Mouse (Mus musculus) heart, postnatal 36 days (tissue): ENCODE results near the gene Slc6a2. TPM values are rescaled to one million over a fixed set of nuclear protein-coding genes. Genes with fewer than 3 reads are reported as not detected.

ENCODE experiments used
- DNase-seq, 2 experiments: peaks; one replicate each; pipeline ENCODE4 v3.0.0; 2021 to 2022
- intact Hi-C: fragments of 180-260 bp; cut with DNase I; formaldehyde crosslinking; loops from one replicate; pipeline ENCODE4 v1.15.1; 2025
- total RNA-seq, 2 experiments: library from RNA; stranded (reverse); gene quantifications; 2 replicates each; pipeline ENCODE4 v1.2.3; 2021

Gene Slc6a2
- total RNA-seq = under 1 TPM; 0.05 to 0.11 TPM

DNA sequence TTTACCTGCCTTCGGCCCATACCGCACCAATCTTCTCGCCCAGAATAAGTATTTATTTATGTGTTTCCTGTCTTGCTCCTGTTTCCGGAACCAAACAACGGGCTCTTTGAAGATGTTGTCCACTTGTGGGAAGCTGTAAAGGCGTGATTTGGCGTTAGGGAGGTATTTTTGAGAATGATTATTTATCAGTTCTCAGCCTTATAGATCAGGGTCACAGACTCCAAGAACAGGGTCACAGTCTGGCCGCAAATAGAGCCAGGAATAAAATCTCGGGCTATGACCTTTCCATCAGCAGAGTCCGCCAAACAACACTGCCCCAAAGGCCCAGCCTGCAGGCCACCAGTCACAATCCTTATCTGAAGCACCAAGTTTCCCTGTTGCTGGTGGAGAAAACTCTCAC lies at the start of gene Slc6a2:
TSS of gene Slc6a2 (plus strand) at position 301 of the 400 bp plus-strand sequence.
- intact Hi-C loops = no loop called here
- DNase-seq = no peak

DNA sequence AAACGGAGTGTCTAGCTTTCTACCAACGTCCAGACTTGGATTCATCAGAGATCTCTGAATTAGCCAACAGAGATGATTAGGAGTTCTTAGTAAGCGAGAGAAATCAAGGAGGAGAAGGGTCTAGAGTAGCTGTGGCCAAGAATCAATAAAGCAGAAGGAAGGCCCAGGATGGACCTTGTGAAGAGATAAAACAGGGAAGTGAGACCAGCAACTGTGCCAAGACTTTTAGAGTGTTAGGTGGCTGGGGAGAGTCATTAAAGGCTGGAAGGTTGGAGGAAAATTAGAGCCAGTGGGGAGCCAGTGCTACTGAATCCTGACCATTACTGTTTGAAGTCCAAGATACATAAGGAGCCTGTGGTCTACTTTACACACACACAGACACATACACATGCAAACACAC lies 48.4 kb upstream of the Slc6a2 start:
- intact Hi-C loops = no loop called here

DNA sequence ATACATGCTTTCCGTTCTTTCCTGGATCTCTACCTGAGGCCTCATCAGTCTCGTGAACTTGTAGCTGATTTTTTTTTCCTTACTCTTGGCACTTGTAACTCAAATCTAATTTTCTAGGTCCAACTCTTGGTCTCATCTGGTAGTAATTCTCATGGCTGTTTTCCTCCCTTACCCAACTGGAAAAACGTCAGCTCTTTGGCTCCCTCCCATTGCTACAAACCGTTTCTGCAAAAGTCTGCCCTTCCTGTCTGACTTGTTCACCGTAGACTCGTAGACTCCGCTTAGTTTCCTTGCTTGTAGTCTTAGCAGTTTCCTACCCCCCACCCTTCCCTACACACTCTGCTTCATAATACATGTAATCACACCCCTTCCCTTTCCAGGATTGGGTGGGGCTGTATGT lies 46.5 kb upstream of the Slc6a2 start:
- DNase-seq = no peak
- intact Hi-C loops = no loop called here

More for the DNA sequence above, 48.4 kb upstream of the Slc6a2 start:
- DNase-seq = no peak

GRCm38 (mm10) chr8:92916082-92916481 lies 43.8 kb upstream of the Slc6a2 start:
- intact Hi-C loops = no loop called here
- no peak for DNase-seq

GRCm38 (mm10) chr8:92921768-92922167 lies 38.1 kb upstream of the Slc6a2 start:
- no peak for DNase-seq
- intact Hi-C loops = no loop called here

DNA sequence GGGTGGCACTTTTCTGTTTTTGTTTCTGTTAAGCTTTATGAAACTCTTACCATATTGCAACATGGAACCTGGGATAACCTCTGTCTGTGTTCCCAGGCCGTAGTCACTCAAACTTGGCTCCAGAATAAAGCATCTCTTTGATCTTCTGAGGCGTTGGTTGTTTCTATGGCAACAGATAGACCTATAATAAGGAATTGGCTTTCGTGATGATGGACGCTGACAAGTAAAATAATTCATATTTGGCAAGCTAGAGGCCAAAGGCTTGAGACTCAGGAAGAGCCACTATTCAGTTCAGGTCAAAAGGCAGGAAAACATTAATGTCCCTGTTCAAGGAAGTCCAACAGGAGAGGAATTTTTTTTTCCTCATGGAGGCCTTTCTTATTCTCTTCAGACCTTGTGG lies 30.9 kb upstream of the Slc6a2 start:
- intact Hi-C loops = no loop called here

GRCm38 (mm10) chr8:92938056-92938455 lies 21.8 kb upstream of the Slc6a2 start:
- intact Hi-C loops = no loop called here
- DNase-seq = no peak

More for the DNA sequence above, 30.9 kb upstream of the Slc6a2 start:
- DNase-seq = no peak

GRCm38 (mm10) chr8:92949071-92949470 lies 10.8 kb upstream of the Slc6a2 start:
- intact Hi-C loops = no loop called here
- no peak for DNase-seq

DNA sequence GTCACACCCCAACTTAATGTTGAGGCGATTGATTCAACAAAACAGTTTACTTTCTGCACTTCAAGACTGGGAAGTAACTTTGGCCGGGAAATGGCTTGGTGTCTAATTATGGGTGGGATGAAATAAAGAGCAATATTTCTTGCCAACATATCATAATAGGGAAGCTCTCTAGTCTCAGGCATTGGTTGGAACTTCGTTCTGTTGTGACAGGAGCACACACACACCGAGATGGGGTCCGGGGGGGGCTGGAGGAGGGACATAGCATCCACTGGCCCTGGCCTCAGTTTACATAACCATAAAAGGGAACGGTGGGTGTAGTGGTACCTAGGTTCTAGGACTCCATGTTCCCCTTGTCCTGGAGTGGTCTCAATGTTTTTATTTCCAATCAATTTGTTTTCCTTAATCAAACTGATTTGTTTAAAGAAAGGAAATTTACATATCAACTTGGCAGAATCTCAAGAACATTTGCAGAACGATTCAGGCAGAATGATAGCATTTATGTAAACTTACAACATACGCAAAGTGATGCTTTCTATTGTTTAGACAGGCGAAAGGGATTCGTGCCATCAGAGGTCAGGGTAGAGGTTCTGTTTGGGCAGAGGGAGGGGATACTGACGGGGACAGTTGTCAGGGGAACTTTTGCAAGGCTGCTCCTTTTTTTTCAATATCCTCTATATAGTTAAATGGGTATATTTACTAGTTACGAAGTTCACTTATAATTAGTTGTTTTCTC lies 9.1 kb upstream of the Slc6a2 start:
- DNase-seq = no peak
- intact Hi-C loops = no loop called here

- no peak for DNase-seq
Measured at GRCm38 (mm10) chr8:92954044-92954443, 5.8 kb upstream of the Slc6a2 start.

GRCm38 (mm10) chr8:92960451-92960911 lies 602 bp downstream of the Slc6a2 start:
- DNase-seq = no peak

More at GRCm38 (mm10) chr8:92954044-92954443, 5.8 kb upstream of the Slc6a2 start:
- intact Hi-C loops = no loop called here

DNA sequence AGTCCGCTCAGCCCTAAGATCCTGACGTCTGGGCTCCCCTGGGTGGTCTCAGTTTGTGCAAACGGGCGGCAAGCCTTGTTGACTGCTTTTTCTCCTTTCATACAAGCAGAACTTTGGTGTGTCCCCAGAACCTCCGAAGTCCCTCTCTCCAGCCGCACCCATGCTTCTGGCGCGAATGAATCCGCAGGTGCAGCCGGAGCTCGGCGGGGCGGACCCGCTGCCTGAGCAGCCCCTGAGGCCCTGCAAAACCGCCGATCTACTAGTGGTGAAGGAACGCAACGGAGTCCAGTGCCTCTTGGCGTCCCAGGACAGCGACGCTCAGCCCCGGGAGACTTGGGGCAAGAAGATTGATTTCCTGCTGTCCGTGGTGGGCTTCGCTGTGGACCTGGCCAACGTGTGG lies 1.2 kb downstream of the Slc6a2 start:
- intact Hi-C loops = no loop called here

More at GRCm38 (mm10) chr8:92960451-92960911, 602 bp downstream of the Slc6a2 start:
- intact Hi-C loops = no loop called here

DNA sequence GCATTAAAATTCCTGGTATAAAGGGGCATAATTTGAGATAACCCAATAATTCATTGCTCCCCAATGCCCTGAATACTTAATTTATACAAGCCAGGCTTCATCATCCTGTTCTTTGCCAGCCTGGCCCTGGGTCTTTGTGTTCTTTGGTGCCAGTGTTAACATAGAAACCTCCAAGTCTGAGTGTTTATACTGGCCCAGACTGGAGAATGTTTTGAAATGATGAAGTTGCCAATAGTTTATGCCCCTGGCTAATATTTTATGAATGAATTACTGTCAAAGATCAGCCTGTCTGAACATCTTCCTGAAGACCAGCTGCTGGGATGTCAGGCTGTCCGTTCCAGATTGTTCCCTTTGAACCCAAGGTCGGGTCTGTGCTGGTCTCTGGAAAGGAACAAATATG lies 4.7 kb downstream of the Slc6a2 start:
- intact Hi-C loops = no loop called here
- DNase-seq = no peak

More for the DNA sequence above, 1.2 kb downstream of the Slc6a2 start:
- no peak for DNase-seq

DNA sequence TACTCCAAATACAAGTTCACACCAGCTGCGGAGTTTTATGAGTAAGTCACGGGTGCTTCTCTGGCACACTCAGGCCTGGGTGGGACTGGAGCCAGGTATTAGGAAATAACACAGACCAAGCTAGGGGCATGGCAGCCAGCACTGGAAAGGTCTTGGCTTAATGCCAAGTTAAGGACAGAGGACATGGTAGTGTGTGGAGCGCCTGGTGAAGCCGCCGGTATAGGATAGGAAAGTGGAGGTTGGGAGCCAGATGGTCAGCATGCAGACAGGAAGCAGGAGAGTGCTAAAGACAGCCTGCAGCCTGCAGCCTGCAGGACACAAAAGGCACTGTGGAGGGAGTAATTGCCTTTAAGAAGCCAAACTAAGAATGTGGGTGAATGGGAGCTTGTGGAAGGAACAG lies 13.1 kb downstream of the Slc6a2 start:
- DNase-seq = peak; percentile 74 to 80
- intact Hi-C loops = no loop called here

DNA sequence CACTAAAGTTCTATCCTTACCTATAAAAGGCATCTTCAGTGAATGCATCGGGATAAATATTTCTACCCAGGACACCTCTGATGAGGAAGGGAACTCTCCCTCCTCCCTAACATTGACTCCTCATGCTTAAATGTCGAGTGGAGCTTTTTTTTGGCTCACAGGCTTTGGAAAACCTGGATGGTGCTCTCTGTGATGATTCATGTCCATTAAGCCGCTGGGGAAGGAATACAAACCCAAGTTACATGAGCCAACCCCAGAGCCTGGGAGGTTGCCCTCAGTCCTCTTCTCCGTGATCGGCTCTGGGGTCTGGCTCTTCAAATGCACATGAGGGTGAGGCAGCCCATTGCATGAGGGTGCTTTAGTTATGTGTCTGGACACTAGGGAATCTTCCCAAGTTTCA lies 16.8 kb downstream of the Slc6a2 start:
- no peak for DNase-seq
- intact Hi-C loops = no loop called here

- DNase-seq = no peak
Measured at GRCm38 (mm10) chr8:92982491-92982890, 22.6 kb downstream of the Slc6a2 start.

DNA sequence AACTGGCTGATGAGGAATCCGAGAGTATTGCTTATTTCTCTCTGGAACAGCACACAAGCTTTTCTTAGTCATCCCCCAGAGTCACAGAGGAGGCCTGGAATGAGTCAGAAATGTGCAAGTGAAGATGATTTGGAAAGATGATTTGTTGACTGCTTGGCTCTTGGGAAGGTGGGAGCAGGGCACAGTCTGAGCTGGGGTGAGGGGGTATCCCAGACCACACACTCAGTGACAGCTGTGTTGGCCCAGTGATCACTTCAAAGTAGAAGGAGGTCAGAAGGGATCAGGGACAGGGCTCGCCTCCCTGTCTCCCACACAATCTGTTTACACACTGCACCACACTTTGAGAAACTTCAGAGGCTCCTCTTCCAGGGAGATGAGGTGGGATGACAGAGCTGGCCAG lies 24.5 kb downstream of the Slc6a2 start:
- intact Hi-C loops = no loop called here
- no peak for DNase-seq

More at GRCm38 (mm10) chr8:92982491-92982890, 22.6 kb downstream of the Slc6a2 start:
- intact Hi-C loops = no loop called here

GRCm38 (mm10) chr8:92996840-92997239 lies 37.0 kb downstream of the Slc6a2 start:
- intact Hi-C loops = no loop called here

DNA sequence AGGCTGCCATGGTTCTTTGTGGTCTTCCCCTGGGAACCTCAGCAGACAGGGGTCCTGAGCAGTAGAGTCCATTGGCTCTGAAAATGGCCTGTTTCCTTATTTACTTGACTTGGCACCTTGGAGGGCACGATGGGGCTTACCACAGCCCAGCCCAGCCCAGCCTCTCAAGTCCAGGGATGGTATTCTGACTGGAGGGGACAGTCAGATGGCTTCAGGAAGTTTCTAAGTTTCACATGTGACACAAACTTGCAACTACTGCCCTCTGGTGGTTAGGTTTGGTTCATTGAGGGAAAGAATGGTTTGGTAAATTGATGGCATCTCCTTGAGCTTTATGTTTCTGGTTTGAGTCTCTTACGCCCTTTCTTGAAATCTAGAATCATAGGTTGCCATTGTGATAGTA lies 38.7 kb downstream of the Slc6a2 start:
- intact Hi-C loops = loop anchor here (1.0 to 2.0 kb wide), 2 partner anchors 114 to 180 kb away; no protein-coding TSS in a partner anchor
- DNase-seq = peak; percentile 50 to 54

More at GRCm38 (mm10) chr8:92996840-92997239, 37.0 kb downstream of the Slc6a2 start:
- DNase-seq = peak; percentile 56 to 65

DNA sequence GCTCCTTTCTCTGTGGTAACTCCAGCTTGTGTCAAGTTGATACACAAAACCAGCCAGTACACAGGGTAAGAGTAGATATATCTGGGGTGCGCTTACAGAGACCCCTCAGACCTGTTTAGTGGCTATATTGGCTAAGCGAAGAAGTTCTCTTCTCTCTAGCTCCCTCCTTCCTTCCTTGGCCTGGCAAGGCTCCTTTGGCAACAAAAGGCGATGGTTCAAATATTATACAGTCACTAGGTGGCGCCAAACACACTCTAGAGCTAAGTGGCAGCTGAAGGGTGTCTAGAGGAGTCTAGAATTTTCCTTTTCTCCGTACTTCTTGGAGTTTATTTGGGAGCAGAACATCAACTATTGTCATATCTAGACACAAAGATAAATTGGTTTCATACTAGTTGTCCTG lies 50.4 kb downstream of the Slc6a2 start:
- intact Hi-C loops = loop anchor here (2.0 to 10.0 kb wide), 3 partner anchors 39 to 485 kb away; partner anchors contain the start of gene Ces1a
- peak; percentile 22 to 24 for DNase-seq

GRCm38 (mm10) chr8:93011439-93011838 lies 51.6 kb downstream of the Slc6a2 start:
- DNase-seq = peak; percentile 83 to 90
- intact Hi-C loops = loop anchor here (1.0 to 10.0 kb wide), 5 partner anchors 37 to 483 kb away; partner anchors contain the start of gene Ces1a

DNA sequence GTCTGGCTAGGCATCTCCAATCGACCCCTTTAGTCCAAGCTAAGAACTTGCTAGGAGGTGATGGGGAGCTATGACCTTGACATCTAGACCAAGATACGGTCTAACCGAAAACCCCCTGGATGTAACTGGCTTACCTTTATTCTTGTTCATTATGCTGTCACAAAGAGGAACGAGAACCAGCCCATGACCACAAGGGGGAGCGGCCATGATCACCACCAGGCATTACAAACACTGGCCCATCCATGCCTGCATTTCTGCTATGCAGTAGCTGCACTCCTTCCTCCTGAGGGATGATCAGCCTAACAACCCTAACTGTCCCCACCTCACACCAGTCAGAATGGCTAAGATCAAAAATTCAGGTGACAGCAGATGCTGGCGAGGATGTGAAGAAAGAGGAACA lies 52.3 kb downstream of the Slc6a2 start:
- no peak for DNase-seq
- intact Hi-C loops = loop anchor here (10.0 kb wide), 1 partner anchor 483 kb away; no protein-coding TSS in a partner anchor
